Mouse (Mus musculus): ENCODE data around the gene Homez.

DNA sequence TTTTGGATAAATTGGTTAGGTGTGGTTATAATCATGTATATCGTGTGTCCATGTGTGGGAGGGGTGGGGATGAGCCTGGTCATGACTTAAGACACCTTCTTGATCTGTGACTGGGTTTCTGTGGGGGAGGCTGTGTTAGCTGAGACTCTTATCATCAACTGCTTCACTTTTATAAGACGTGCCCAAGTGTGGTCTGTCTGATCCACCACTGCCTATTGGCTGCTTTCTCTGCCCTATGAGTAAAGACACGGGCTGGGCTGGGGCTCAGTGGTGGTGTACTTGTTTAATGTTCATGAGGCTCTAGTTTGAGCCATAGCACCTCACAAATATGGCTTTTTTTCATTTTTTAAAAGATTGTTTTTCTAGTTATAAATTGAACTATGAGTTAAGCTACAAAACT is 55.0 kb downstream of the Homez start:
- TF ChIP-seq CTCF (IDR thresholded peaks at IDR 0.05; ENCODE audit: borderline replicate concordance, insufficient read depth, low read length): no peak
- no peak for TF ChIP-seq POLR2A (IDR thresholded peaks at IDR 0.05; ENCODE audit: low read depth, low read length)
